Mouse (Mus musculus): ENCODE data around the gene Psme1.

The Psme1 gene

DNA sequence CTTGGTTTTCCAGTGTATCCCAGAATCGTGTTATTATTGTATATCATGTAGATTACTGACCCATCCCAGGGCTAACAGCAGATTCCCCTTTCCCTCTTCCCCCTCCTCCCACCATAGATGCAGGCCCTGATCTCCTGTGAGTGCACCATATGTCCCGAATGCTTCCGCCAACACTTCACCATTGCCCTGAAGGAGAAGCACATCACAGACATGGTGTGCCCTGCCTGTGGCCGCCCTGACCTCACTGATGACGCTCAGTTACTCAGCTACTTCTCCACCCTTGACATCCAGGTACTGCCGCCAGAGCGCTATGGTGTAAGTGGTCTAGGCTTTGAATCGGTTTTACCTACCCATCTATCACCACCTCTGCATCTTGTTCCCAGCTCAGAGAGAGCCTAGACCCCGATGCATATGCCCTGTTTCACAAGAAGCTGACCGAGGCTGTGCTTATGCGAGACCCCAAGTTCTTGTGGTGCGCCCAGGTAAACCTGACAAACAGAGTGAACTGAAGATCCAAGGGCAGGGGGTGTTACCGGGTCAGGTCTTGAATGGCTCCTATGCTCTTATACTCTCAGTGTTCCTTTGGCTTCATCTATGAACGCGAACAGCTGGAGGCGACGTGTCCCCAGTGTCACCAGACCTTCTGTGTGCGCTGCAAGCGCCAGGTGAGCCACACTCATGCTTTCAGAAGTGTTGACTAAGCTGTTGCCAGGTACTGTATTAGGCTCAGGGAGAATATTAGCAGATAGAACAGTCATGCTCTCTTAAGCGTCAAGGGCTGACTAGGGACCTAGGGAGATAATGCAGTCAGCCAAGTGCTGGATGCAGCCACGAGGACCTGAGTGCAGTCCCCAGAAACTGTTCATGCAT, 20.8 kb downstream of the Psme1 start:
- no peak for DNase-seq (ENCODE audit: low read depth, low spot score)

DNA sequence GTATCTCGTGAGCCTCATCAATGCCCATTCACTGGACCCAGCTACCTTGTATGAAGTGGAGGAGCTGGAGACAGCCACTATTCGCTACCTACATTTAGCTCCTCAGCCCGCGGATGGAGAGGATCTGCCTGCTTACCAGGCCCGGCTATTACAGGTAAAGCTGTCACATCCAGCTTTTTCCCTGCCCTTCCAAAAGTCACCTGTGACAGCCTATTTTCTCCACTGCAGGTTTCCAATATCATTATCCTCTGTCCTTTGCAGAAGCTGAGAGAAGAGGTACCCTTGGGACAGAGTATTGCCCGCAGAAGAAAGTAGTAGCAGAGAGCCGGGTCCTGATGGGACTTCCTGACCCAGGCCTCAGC, 25.3 kb downstream of the Psme1 start, which contains the start of gene Irf9:
Gene Irf9, plus strand, starts transcription at position 301 of the 362 bp plus-strand sequence.
- DNase-seq (ENCODE audit: low read depth, low spot score): peak; percentile 28

DNA sequence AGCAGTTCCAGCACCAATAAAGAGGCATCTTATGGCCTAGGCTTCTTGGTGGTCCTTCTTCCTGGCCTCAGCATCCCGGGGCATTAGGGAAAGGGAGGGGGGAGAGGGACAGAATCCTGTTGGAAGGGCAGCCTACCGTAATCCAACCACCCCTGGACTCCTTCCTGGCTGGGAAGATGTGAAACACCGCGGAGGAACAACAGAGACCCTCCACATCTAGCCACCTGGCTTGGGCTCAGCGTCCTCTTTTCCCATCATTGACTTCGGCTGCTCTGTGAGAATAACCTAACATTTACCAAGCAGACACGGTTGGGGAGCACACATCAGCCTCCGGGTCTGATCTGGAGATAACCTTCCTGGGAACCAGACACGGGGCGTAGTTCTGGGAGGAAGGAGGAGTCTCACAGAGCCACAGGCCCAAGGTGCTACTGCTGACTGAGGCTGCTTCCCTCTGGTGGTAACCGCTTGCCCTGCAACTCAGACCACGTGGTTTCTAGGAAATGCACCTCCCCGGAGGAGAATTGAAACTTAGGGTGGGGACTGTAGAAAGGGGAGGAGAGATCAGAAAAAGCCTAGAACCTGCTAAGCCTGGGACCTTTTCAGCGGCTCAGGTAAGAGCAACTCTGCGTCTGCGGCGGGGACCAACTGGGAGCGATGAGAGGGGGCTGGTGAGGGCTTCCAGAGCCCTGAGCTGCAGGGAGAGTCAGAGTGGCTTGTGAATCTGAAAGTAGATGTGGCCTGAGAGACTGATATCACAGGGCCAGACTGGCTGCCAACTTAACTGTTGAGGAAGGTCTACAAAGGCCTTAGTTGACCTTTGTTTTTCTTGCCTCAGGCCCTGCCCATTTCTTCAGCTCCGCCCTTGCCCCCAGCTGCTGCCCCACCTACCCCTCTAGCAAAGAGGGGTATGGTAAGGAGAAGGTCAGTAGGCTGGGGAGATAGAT, 26.0 kb downstream of the Psme1 start:
- DNase-seq (ENCODE audit: low read depth, low spot score): peak; percentile 98

DNA sequence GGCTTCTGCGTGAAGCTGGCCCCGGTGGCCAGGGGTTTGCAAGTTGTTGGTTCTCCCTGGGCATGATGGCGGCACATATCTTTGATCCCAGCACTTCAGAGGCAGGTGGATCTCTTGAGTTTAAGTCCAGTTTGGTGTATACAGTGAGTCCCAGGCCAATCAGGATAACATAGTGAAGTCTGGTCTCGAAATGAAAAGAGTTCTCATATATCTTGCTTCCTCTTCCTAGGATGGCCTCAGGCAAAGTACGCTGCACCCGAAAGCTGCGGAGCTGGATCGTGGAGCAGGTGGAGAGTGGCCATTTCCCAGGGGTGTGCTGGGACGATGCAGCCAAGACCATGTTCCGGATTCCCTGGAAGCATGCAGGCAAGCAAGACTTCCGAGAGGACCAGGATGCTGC, 26.9 kb downstream of the Psme1 start:
- peak; percentile 23 for DNase-seq (ENCODE audit: low read depth, low spot score)

DNA sequence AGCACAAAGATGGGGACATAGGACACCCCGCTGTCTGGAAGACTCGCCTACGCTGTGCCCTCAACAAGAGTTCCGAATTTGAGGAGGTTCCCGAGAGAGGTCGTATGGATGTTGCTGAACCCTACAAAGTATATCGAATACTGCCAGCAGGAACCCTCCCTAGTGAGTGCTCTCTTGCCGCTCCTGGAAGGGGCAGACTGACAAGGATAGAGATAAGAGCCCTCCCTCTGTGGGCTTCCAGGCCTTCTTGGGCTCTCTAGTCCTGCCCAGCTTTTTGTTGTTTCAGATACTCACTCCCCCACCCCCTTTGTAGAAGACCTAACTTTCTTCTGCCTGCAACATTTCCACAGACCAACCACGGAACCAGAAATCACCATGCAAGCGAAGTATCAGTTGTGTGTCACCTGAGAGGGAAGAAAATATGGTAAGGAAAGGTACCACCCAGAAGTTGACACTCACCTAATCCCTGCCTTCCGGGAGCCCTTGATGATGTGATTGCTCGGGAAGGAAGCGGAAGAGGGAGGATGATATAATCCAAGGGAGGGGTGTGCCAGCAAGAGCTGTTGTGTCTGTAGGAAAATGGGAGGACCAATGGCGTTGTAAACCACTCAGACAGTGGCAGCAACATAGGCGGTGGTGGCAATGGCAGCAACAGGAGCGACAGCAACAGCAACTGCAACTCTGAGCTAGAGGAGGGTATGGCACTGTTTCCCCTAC, 28.0 kb downstream of the Psme1 start:
- no peak for DNase-seq (ENCODE audit: low read depth, low spot score)

DNA sequence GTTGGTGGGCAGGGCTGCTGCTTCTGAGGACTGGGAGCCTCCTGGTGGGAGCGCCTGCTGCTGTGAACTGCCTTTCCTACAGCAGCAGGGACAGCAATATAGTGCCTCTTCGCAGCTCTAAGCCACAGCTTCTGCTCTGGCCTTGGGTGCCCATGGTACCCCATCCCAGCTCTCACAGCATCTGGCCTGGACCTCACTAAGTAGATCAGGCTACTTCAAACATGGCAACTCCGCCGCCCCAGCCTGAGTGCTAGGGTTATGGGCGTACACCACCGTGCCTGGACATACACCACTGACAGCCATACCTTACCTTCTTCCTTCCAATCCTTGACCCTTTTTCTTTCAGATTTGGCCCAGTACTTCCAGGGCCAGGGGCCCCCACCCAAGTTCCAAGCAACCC, 30.4 kb downstream of the Psme1 start:
- DNase-seq (ENCODE audit: low read depth, low spot score): no peak

DNA sequence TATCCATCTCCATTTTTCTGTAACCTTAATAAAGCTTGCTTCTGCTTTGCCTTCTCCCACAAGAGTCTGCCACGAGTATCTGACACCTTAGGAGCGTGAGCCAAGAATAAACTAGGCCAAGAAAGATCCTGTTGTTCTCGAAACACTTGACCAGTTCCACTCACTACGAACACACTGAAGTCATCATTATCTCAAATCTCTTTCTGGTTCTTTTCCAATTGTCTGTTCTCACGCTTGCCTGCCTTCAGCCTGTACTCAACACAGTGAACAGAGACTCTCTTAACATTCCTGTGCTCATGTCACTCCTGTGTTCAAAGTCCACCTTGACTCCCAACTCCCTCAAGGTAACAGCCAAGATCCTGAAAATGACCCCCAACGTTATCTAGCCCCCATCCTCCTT, 35.4 kb downstream of the Psme1 start:
- no peak for DNase-seq (ENCODE audit: low read depth, low spot score)

DNA sequence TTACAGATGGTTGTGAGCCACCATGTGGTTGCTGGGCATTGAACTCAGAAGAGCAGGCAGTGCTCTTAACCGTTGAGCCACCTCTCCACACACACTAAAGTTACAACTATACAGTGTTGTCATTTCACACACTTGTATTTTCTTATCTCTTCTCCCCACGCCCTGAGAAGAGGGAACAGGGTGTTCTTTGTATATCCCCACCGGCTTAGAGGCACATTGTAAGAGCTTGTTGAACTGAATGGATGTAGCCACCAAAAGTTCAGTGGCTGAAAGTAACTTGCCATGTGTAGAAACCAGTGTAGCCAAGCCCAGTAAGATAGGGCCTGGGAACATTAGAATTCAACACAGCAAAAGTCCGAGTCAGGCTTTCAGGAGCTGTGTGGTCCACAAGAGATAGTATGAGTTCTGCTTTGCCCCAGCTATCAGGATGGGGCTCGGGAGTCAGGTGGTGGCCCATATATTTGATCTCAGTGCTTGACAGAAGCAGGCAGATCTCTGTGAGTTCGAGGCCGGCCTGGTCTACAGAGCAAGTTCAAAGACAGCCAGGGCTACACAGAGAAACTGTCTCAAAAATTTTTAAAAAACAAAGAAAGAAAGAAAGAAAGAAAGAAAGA, 36.7 kb downstream of the Psme1 start:
- DNase-seq (ENCODE audit: low read depth, low spot score): no peak

DNA sequence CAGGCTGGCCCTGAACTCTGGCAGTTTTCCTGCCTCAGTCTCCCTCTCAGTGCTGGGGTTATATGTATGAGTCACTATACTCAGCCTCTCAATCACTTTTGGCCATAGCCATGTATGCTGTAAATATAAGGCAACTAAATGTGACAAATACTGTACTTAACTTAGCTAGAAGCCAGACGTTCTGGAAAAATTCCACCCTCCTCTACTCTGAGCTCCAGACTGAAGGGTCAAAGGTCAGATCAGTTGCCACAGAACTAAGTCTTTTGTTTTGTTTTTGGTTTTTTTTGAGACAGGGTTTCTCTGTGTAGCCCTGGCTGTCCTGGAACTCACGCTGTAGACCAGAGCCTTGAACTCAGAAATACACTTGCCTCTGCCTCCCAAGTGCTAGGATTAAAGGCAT, 38.0 kb downstream of the Psme1 start:
- DNase-seq (ENCODE audit: low read depth, low spot score): no peak

DNA sequence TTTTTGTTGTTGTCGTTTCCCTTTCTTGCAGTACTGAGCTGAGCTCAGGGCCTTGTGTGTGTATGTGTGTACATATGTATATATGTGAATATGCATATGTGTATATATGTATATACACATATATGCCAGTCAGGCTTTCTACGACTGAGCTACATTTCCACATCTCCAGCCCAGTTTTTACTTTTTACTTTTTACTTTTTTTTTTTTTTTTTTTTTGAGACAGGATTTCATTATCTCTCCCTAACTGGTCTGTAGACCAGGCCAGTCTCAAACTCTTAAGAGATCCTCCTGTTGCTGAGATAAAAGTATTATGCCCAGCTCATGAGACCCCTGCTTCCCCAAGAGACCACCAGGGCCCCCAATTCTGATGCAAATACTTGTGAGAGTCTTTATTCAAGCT, 38.9 kb downstream of the Psme1 start:
- DNase-seq (ENCODE audit: low read depth, low spot score): no peak

DNA sequence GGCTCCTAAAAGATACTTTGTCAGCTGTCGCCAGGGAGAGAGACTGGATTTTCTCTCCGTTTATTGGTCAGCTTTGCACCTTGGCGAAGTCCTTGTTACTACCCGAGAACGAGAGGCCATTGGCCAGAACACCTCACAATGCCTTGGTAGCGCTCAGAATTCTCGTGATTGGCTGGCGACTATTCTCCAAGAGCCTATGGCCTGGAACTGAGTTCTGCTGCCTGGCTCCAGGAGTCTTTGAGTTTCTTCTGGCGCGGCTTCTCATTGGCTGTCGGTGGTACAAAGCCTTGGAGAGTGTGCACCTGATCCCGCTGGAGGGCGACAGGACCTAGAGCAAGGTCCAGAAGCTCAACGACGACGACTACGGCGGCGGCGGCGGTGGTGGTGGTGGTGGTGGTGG, 39.9 kb downstream of the Psme1 start, which contains the start of gene Rec8:
Gene Rec8, plus strand, starts transcription at position 216 of the 400 bp plus-strand sequence.
- peak; percentile 72 for DNase-seq (ENCODE audit: low read depth, low spot score)

DNA sequence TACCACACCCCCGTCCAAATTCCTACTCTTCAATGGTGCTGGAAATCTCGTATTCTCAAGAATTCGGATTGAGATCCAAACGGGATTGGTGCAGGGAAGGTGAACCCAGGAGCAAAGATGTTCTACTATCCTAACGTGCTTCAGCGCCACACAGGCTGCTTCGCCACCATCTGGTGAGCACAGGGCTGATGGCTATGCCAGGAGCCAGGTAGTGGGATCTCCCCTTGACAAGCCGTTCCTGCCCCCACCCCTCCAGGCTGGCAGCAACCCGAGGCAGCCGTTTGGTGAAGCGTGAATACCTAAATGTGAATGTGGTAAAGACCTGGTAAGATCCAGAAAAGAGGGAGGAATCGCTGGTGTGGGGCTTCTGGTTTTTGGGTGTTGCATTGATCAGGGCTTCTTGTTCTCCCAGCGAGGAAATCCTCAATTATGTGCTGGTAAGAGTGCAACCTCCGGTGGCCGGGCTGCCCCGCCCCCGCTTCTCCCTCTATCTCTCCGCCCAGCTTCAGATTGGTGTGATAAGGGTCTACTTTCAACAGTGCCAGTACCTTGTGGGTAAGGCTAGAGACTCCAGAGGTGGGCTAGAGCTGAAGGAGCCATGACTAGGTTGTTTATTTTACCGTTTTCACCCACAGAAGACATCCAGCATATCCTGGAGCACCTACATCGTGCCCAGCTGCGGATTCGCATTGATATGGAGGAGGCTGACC, 40.7 kb downstream of the Psme1 start:
- DNase-seq (ENCODE audit: low read depth, low spot score): peak; percentile 33

DNA sequence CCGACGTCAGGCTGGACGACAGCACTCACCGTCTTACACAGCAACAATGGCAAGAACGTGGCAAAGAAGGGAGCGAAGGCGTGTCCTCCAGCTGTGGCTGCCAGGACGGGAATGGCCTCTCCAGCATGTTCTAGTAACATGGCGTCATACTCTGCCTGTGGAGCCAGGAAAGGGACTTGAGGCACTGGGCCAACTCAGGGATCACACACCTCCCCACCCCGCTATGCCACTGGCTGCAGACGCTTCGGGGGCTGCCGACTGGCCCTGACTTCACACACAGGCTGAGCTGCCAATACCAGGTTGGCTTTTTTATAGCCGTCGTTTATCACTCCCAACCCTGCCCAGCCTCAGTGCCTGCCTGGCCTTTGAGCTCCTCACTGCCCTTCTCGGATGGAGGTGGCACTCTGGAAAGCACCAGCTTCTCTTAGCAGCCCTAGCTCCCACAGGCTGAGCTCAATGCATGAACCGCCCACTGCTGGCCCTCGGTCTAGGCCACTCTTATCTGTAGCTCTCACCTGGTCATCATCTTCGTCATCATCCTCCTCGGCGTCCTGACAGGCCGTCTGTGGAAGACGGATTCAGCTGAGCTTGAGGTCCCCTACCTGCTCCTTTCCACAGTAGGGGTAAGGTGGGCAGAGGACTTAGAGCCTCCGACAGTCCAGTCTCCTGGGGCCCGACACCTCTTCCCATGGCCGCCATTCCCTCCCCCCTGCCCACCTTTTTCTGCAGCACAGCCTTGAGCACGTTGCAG, 50.3 kb downstream of the Psme1 start:
- DNase-seq (ENCODE audit: low read depth, low spot score): no peak

DNA sequence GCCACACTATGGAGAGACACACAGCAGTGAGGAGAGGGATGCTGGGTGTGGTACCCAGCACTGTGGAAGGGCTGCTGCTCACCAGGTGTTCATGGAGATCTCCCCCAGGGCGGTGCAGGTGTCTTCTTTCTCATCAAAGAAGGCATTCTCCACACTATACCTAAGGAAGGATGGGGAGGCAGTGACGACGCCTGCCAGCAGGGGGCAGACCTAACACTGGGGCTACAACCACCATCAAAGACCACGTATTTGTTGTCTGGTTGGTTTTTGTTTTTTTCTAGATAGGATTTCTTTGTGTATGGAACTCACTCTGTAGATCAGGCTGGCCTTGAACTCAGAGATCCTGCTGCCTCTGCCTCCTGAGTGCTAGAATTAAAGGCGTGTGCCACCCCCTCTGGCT, 51.4 kb downstream of the Psme1 start:
- DNase-seq (ENCODE audit: low read depth, low spot score): peak; percentile 88
